Mouse (Mus musculus) bone marrow macrophage, adult 2 months (primary cell): ENCODE measurements at regions not wholly inside any gene's neighbourhood (a gene's known extent, or its start where the extent isn't known, plus 50 kb on each side); places are given as distances from the start of the nearest gene placed in this dataset.

ENCODE experiments used
- CTCF ChIP-seq: IDR thresholded peaks from 2 replicates; pipeline ENCODE4 v1.5.1; 2012; ENCODE audit warnings: low read depth, mild to moderate bottlenecking, low read length, moderate library complexity
- POLR2A ChIP-seq: IDR thresholded peaks from 2 replicates; pipeline ENCODE4 v1.6.1; 2012; ENCODE audit warnings: mild to moderate bottlenecking, low read depth, low read length, borderline replicate concordance

GRCm38 (mm10) chr13:117134352-117134751 lies 74.0 kb upstream of the Emb start:
- TF ChIP-seq CTCF (no peak), POLR2A (no peak)
